8 mouse cellular contexts compared by ENCODE assay signal in genomic region chr2:7080794-7081783, GRCm38 (mm10).
DNase-seq lines count a peak whose midpoint lies in the region; ATAC-seq lines count a peak whose summit lies in the region.

No protein-coding gene starts in this region.

- peaks cover 11% of the 10 kb centered on the region; the same call in 1 of the 2 replicates for H3K27me3 ChIP-seq in forebrain, embryonic 10.5 days (ENCODE audit: poor library complexity, severe bottlenecking)
- H3K27me3 ChIP-seq in liver, embryonic 11.5 days (replicated peaks; ENCODE audit: control insufficient read depth, insufficient read depth, low read length), result no peaks in the 10 kb centered on the region
- no peaks in the 10 kb centered on the region for H3K27me3 ChIP-seq in neural tube, embryonic 12.5 days (replicated peaks)

- H3K4me1 ChIP-seq in forebrain, embryonic 10.5 days, result peaks cover 28% of the 10 kb centered on the region
- H3K4me1 ChIP-seq in liver, embryonic 11.5 days (replicated peaks; ENCODE audit: control insufficient read depth, insufficient read depth, low read length), result peaks cover 9% of the 10 kb centered on the region; the same call in 1 of the 2 replicates
- H3K4me1 ChIP-seq in neural tube, embryonic 12.5 days, result peaks cover 13% of the 10 kb centered on the region

- H3K9ac ChIP-seq in liver, embryonic 11.5 days (ENCODE audit: low read depth, low read length), result peak overlapping the region; percentile 40
- H3K9ac ChIP-seq in neural tube, embryonic 12.5 days, result peak overlapping the region; percentile 49

- peak overlapping the region; percentile 86 for H3K27ac ChIP-seq in forebrain, embryonic 10.5 days
- no peak overlapping the region for H3K27ac ChIP-seq in liver, embryonic 11.5 days (ENCODE audit: low read depth, low read length)
- no peak overlapping the region for H3K27ac ChIP-seq in neural tube, embryonic 12.5 days

- peaks cover 4% of the 10 kb centered on the region; the same call in 1 of the 2 replicates for H3K36me3 ChIP-seq in forebrain, embryonic 10.5 days (replicated peaks)
- 0 out of 2 replicates have a peak, but pooled peaks cover 2% of the 10 kb centered on the region for H3K36me3 ChIP-seq in liver, embryonic 11.5 days (ENCODE audit: control insufficient read depth, insufficient read depth, low read length)
- H3K36me3 ChIP-seq in neural tube, embryonic 12.5 days, result no peaks in the 10 kb centered on the region

- 4% methylated on average over 28 of the region's 28 CpGs for WGBS in forebrain, embryonic 10.5 days
- WGBS in liver, embryonic 11.5 days, result 11% methylated on average over 28 of the region's 28 CpGs
- 11% methylated on average over 28 of the region's 28 CpGs for WGBS in neural tube, embryonic 12.5 days

- ATAC-seq in liver, embryonic 11.5 days (replicated peaks; ENCODE audit: low FRiP score), result peak; percentile 75
- ATAC-seq in neural tube, embryonic 12.5 days (ENCODE audit: low FRiP score, low read depth), result peak; percentile 55; the same call in 1 of the 2 replicates

- intact Hi-C loops in heart, postnatal 25 days (cut with DNase I), result loop anchor here (10.0 kb wide), 1 partner anchor 346 kb away; no protein-coding TSS in a partner anchor

- peak; percentile 73 for DNase-seq in NIH3T3 (ENCODE audit: low read depth)
- peak; percentile 38 to 44 for DNase-seq in adrenal gland, postnatal 36 days
- peak; percentile 52 for DNase-seq in forebrain, embryonic 10.5 days (ENCODE audit: extremely low spot score, low spot score)
- DNase-seq in heart, postnatal 25 days (ENCODE audit: low spot score), result peak; percentile 37
- DNase-seq in liver, embryonic 11.5 days (ENCODE audit: low spot score), result peak; percentile 44
- no peak for DNase-seq in thymus, postnatal 25 days
- DNase-seq in right cerebral cortex, adult 2 months (ENCODE audit: low spot score in 2 of 2), result no peak

- peak overlapping the region; percentile 68 for H3K4me2 ChIP-seq in liver, embryonic 11.5 days
- peak overlapping the region; percentile 57 for H3K4me2 ChIP-seq in neural tube, embryonic 12.5 days (replicated peaks)

- H3K9me3 ChIP-seq in forebrain, embryonic 10.5 days, result peaks cover 12% of the 10 kb centered on the region
- peaks cover 3% of the 10 kb centered on the region; the same call in 1 of the 2 replicates for H3K9me3 ChIP-seq in liver, embryonic 11.5 days (ENCODE audit: control insufficient read depth, low read length)
- peaks cover 5% of the 10 kb centered on the region for H3K9me3 ChIP-seq in neural tube, embryonic 12.5 days

- H3K4me3 ChIP-seq in forebrain, embryonic 10.5 days, result peak overlapping the region; percentile 37
- H3K4me3 ChIP-seq in liver, embryonic 11.5 days (ENCODE audit: low read depth, low read length), result peak overlapping the region; percentile 27
- H3K4me3 ChIP-seq in neural tube, embryonic 12.5 days, result no peak overlapping the region

Comparison
In these comparisons a context has a peak if more than half of its experiments do, and no peak if none do; other contexts are left out.
1. DNase-seq: peak in NIH3T3 (single experiment), adrenal gland, postnatal 36 days (2 of 2), forebrain, embryonic 10.5 days (single experiment), heart, postnatal 25 days (single experiment) and liver, embryonic 11.5 days (single experiment); none in thymus, postnatal 25 days (single experiment) and right cerebral cortex, adult 2 months (0 of 2).